Mouse (Mus musculus) liver, adult 2 months (tissue): ENCODE results near the gene Pbld2. TPM values are rescaled to one million over a fixed set of nuclear protein-coding genes. Genes with fewer than 3 reads are reported as not detected.

Experiments
- DNase-seq: peaks from one replicate; pipeline ENCODE4 v3.0.0-alpha.2; 2011; ENCODE audit warnings: low read depth, low spot score; ENCODE audit errors: extremely low read depth
- H3K27ac ChIP-seq: fragments of 200-500 bp; replicated peaks from 2 replicates; pipeline ENCODE4 v1.5.1; 2012; ENCODE audit warnings: low read depth, mild to moderate bottlenecking, control low read depth, inconsistent platforms, low read length; ENCODE audit not compliant: insufficient read depth
- H3K27me3 ChIP-seq: fragments of 200-500 bp; 2 replicates; pipeline ENCODE4 v1.6.1; 2012; ENCODE audit warnings: mild to moderate bottlenecking, moderate library complexity, low read length, inconsistent platforms; ENCODE audit not compliant: control insufficient read depth, insufficient read depth
- H3K36me3 ChIP-seq: fragments of 200-500 bp; 2 replicates; pipeline ENCODE4 v1.6.1; 2012; ENCODE audit warnings: low read length, inconsistent platforms; ENCODE audit not compliant: control insufficient read depth, insufficient read depth
- H3K4me1 ChIP-seq: fragments of 200-500 bp; 2 replicates; pipeline ENCODE4 v1.6.1; 2011; ENCODE audit warnings: low read length; ENCODE audit not compliant: control insufficient read depth, insufficient read depth
- H3K4me3 ChIP-seq: fragments of 200-500 bp; 2 replicates; pipeline ENCODE4 v1.5.1; 2011; ENCODE audit warnings: low read depth, mild to moderate bottlenecking, control low read depth, low read length, moderate library complexity; ENCODE audit not compliant: insufficient read depth
- H3K79me2 ChIP-seq: fragments of 200-500 bp; 2 replicates; pipeline ENCODE4 v1.6.1; 2012; ENCODE audit warnings: inconsistent platforms, mild to moderate bottlenecking, low read length, moderate library complexity; ENCODE audit not compliant: control insufficient read depth, insufficient read depth
- H3K9ac ChIP-seq: fragments of 200-500 bp; 2 replicates; pipeline ENCODE4 v1.6.1; 2012; ENCODE audit warnings: low read depth, mild to moderate bottlenecking, control low read depth, inconsistent platforms, low read length
- CTCF ChIP-seq: fragments of 200-500 bp; IDR thresholded peaks from 2 replicates; pipeline ENCODE4 v1.5.1; 2011; ENCODE audit warnings: low read depth, low read length, control low read depth
- POLR2A ChIP-seq: fragments of 200-500 bp; IDR thresholded peaks from 2 replicates; pipeline ENCODE4 v1.6.1; 2011; ENCODE audit warnings: low read length, control low read depth; ENCODE audit not compliant: insufficient read depth; ENCODE audit errors: extremely low read depth
- WGBS: fragments of 180-500 bp; shearing (Covaris S2); methylation state at CpG from one replicate; pipeline ENCODE4 v1.1.7; 2018; 5-methylcytosine and 5-hydroxymethylcytosine counted together
- polyA plus RNA-seq: library from polyadenylated mRNA; depleted of rRNA; stranded (reverse); fragments of >200 nt; gene quantifications from 2 replicates; pipeline ENCODE4 v1.2.3, GENCODE M21; 2012
- total RNA-seq: library from RNA; depleted of rRNA; stranded (reverse); fragments of >200 nt; gene quantifications from 2 replicates; pipeline ENCODE4 v1.2.3, GENCODE M21; 2014

Pbld2 gene
- total and polyA plus RNA-seq, 2 experiments: 106 to 115 TPM

DNA sequence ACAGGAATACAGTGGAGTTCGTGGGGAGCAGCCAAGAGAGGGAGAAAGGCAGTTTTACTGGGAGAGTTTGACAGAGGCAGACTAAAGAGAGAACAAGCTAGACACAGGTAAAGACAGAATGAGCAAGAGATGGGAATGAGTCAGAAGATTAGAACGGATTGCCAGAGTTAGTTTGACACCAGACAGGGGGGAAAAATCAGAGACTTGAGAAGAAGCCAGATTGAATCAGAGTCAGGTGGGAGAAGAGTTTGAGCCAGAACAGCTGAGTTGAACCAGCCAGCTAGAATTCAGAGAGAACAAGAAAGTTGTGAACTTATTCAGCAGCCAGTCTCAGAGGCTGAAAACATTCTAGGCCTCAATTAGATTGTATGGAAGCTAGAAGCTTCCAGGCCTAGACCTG, 35.7 kb downstream of the Pbld2 start, which contains the start of gene Pbld1:
Gene Pbld1 (plus strand): TSS at position 301 of the 400 bp plus-strand sequence.
- peaks cover 5% of the 10 kb centered on the region; the same call in 1 of the 2 replicates for H3K79me2 ChIP-seq
- no peak within 1 kb of the TSS; the same call in 1 of the 2 replicates for H3K4me3 ChIP-seq
- WGBS: 44% methylated on average over 2 of the region's 2 CpGs
- H3K4me1 ChIP-seq: peaks cover 10% of the 10 kb centered on the region
- no peaks in the 10 kb centered on the region for H3K27me3 ChIP-seq
- peaks cover 24% of the 10 kb centered on the region for H3K36me3 ChIP-seq
- peak within 1 kb of the TSS; percentile 86 for H3K27ac ChIP-seq
- DNase-seq: no peak
- H3K9ac ChIP-seq: peak within 1 kb of the TSS; percentile 49
- TF ChIP-seq CTCF: no peak
- no peak for TF ChIP-seq POLR2A

DNA sequence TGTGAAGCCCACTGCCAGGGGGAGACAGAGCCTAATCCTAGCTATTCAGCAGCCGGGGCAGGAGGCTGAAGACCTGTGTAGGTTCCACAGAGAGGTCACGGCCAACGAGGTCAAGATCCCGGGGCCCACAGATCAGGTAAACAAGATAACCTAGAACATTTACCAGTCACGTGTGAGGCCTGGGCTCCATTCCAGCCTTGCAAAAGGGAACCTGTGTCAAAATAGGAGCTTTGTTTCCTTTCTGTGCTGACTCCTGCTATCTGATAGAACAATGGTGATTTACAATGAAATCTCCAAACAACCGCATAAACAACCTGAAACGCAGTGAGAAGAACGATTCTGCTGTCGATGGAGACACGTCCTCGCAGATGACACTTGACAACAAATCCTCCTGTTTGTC, 36.3 kb downstream of the Pbld2 start:
- Histone ChIP-seq H3K27ac (peak overlapping the region; percentile 86), H3K27me3 (no peaks in the 10 kb centered on the region), H3K79me2 (peaks cover 5% of the 10 kb centered on the region; the same call in 1 of the 2 replicates), H3K36me3 (peaks cover 20% of the 10 kb centered on the region), H3K4me3 (no peak overlapping the region; the same call in 1 of the 2 replicates), H3K4me1 (peaks cover 12% of the 10 kb centered on the region), H3K9ac (peak overlapping the region; percentile 49)
- 11% methylated on average over 11 of the region's 11 CpGs for WGBS
- TF ChIP-seq POLR2A (no peak), CTCF (0 out of 2 replicates have a peak, but pooled peaks have one; percentile 20)
- DNase-seq: peak; percentile 97

DNA sequence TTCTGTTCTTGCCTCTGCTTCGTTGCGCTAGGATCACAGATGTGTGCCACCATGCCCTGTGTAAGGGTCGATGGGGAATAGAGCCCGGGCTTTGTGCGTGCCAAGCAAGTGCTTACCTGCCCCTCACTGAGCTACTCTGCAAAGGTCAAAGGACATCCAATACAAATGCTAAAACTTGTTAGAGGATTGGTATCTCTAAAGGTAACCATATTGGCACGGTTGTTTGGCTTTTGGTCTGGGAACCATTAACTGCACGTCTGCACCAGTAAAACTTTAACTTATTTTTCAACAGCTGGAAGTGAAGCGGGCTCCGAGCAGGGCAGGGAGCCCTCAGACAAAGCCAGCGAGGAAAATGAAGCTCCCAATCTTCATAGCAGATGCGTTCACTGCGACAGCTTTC, 37.2 kb downstream of the Pbld2 start:
- Histone ChIP-seq H3K79me2 (peaks cover 5% of the 10 kb centered on the region; the same call in 1 of the 2 replicates), H3K27ac (peak overlapping the region; percentile 98), H3K9ac (peak overlapping the region; percentile 83), H3K4me1 (peaks cover 17% of the 10 kb centered on the region), H3K4me3 (peak overlapping the region; percentile 79), H3K36me3 (peaks cover 18% of the 10 kb centered on the region), H3K27me3 (no peaks in the 10 kb centered on the region)
- peak; percentile 100 for DNase-seq
- 0 out of 2 replicates have a peak, but pooled peaks have one; percentile 42 for TF ChIP-seq POLR2A
- TF ChIP-seq CTCF: no peak
- WGBS: 18% methylated on average over 12 of the region's 12 CpGs

GRCm38 (mm10) chr10:63062696-63063095, 38.6 kb downstream of the Pbld2 start:
- no peaks in the 10 kb centered on the region for H3K27me3 ChIP-seq
- H3K27ac ChIP-seq: peak overlapping the region; percentile 98
- no peak for TF ChIP-seq CTCF
- no peak for TF ChIP-seq POLR2A
- H3K36me3 ChIP-seq: peaks cover 24% of the 10 kb centered on the region
- peak overlapping the region; percentile 79 for H3K4me3 ChIP-seq
- H3K4me1 ChIP-seq: peaks cover 23% of the 10 kb centered on the region
- DNase-seq: peak; percentile 92
- peaks cover 5% of the 10 kb centered on the region; the same call in 1 of the 2 replicates for H3K79me2 ChIP-seq
- WGBS: 21% methylated on average over 5 of the region's 5 CpGs
- H3K9ac ChIP-seq: no peak overlapping the region; the same call in 1 of the 2 replicates

- H3K4me3 ChIP-seq: peak overlapping the region; percentile 53
- H3K9ac ChIP-seq: peak overlapping the region; percentile 73
- peak overlapping the region; percentile 66 for H3K27ac ChIP-seq
- H3K27me3 ChIP-seq: no peaks in the 10 kb centered on the region
- peak; percentile 53 for DNase-seq
- TF ChIP-seq POLR2A: no peak
- no peak for TF ChIP-seq CTCF
- 17% methylated on average over 7 of the region's 7 CpGs for WGBS
- H3K79me2 ChIP-seq: peaks cover 5% of the 10 kb centered on the region; the same call in 1 of the 2 replicates
- peaks cover 23% of the 10 kb centered on the region for H3K4me1 ChIP-seq
- peaks cover 27% of the 10 kb centered on the region for H3K36me3 ChIP-seq
Measured at GRCm38 (mm10) chr10:63063365-63063764, 39.2 kb downstream of the Pbld2 start.

DNA sequence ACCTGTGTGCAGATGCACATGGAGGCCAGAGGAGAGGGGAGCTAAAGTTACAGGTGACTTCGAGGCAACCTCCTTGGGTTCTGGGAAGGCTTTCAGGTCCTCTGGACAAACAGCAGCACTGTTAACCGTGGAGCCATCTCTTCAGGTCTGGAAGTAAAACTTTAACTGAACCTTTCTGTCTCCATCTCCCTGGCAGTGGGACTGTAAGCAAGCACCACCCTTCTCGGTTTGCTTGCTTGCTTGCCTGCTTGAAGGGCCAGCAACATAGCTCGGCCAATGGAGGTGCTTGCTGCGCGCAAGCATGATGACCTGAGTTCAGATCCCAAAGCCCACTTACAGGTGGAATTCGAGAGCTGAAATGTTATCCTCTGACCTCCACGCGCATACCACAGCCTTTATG, 40.4 kb downstream of the Pbld2 start:
- peak; percentile 73 for DNase-seq
- TF ChIP-seq POLR2A (no peak), CTCF (no peak)
- Histone ChIP-seq H3K79me2 (peaks cover 5% of the 10 kb centered on the region; the same call in 1 of the 2 replicates), H3K27ac (peak overlapping the region; percentile 59), H3K9ac (peak overlapping the region; percentile 35), H3K27me3 (no peaks in the 10 kb centered on the region), H3K4me3 (no peak overlapping the region), H3K36me3 (peaks cover 34% of the 10 kb centered on the region), H3K4me1 (peaks cover 23% of the 10 kb centered on the region)
- 45% methylated on average over 9 of the region's 9 CpGs for WGBS
